Mouse (Mus musculus) NIH3T3 (cell line): Measurements from ENCODE around the gene 1700016K19Rik.

Experiments used
- DNase-seq: peaks from one replicate; pipeline ENCODE4 v3.0.0-alpha.2; 2012; ENCODE audit warnings: low read depth

The 1700016K19Rik gene

GRCm38 (mm10) chr11:75999440-76000155 is at the start of gene 1700016K19Rik:
1700016K19Rik (plus strand) TSS chr11:75999912.
- no peak for DNase-seq

- DNase-seq = no peak
These were observed 49.3 kb upstream of the 1700016K19Rik start for GRCm38 (mm10) chr11:75950459-75950858.

- DNase-seq = no peak
These were observed 47.8 kb upstream of the 1700016K19Rik start for GRCm38 (mm10) chr11:75951895-75952294.

- no peak for DNase-seq
These were observed 44.8 kb upstream of the 1700016K19Rik start for GRCm38 (mm10) chr11:75954896-75955295.

- no peak for DNase-seq
These were observed 43.1 kb upstream of the 1700016K19Rik start for GRCm38 (mm10) chr11:75956651-75957050.

GRCm38 (mm10) chr11:75957124-75957832 is 42.4 kb upstream of the 1700016K19Rik start:
- no peak for DNase-seq

- no peak for DNase-seq
These were observed 37.9 kb upstream of the 1700016K19Rik start for GRCm38 (mm10) chr11:75961782-75962181.

GRCm38 (mm10) chr11:75963730-75964475 is 35.8 kb upstream of the 1700016K19Rik start:
- no peak for DNase-seq

GRCm38 (mm10) chr11:75964476-75964730 is 35.3 kb upstream of the 1700016K19Rik start:
- DNase-seq = no peak

- no peak for DNase-seq
These were observed 33.9 kb upstream of the 1700016K19Rik start for GRCm38 (mm10) chr11:75965674-75966400.

- DNase-seq = peak; percentile 67
These were observed 33.0 kb upstream of the 1700016K19Rik start for GRCm38 (mm10) chr11:75966401-75967372.

GRCm38 (mm10) chr11:75968761-75969160 is 31.0 kb upstream of the 1700016K19Rik start:
- no peak for DNase-seq

- DNase-seq = no peak
These were observed 29.1 kb upstream of the 1700016K19Rik start for GRCm38 (mm10) chr11:75970629-75971028.

- DNase-seq = no peak
These were observed 27.5 kb upstream of the 1700016K19Rik start for GRCm38 (mm10) chr11:75972188-75972587.

- no peak for DNase-seq
These were observed 26.7 kb upstream of the 1700016K19Rik start for GRCm38 (mm10) chr11:75972916-75973567.

GRCm38 (mm10) chr11:75973988-75974387 is 25.7 kb upstream of the 1700016K19Rik start:
- DNase-seq = peak; percentile 33

- no peak for DNase-seq
These were observed 23.0 kb upstream of the 1700016K19Rik start for GRCm38 (mm10) chr11:75976748-75977147.

GRCm38 (mm10) chr11:75978051-75978450 is 21.7 kb upstream of the 1700016K19Rik start:
- no peak for DNase-seq

GRCm38 (mm10) chr11:75980413-75980812 is 19.3 kb upstream of the 1700016K19Rik start:
- DNase-seq = no peak

GRCm38 (mm10) chr11:75983194-75983593 is 16.5 kb upstream of the 1700016K19Rik start:
- peak; percentile 16 for DNase-seq
